ENCODE assay signal across 14 mouse cellular contexts in genomic region chr8:85365176-85365575, GRCm38 (mm10). TPM values are rescaled to one million over a fixed set of nuclear protein-coding genes. Genes with fewer than 3 reads are reported as not detected.
DNase-seq lines count a peak whose midpoint lies in the region; ATAC-seq and TF ChIP-seq lines count a peak whose summit lies in the region.
"Had no signal": no experiment of that assay in that cellular context is flagged by ENCODE, and none has a peak within 500 bp of the region (broad histone marks: within the 10 kb centered on the region; RNA-seq: fewer than 3 reads in every experiment).

No protein-coding gene starts in this region.

- H3K4me2 ChIP-seq in stomach, embryonic 14.5 days (replicated peaks; ENCODE audit: low read depth, low read length) = no peak overlapping the region
- no peak overlapping the region for H3K4me2 ChIP-seq in stomach, postnatal 0 days (replicated peaks; ENCODE audit: low read depth)
- no peak overlapping the region for H3K4me2 ChIP-seq in stomach, embryonic 15.5 days
- H3K4me2 ChIP-seq: neural tube, embryonic 15.5 days had no signal

- no peak for TF ChIP-seq CTCF in stomach, postnatal 0 days (IDR thresholded peaks at IDR 0.05; ENCODE audit: low read depth)

- no peaks in the 10 kb centered on the region for H3K27me3 ChIP-seq in stomach, embryonic 14.5 days (ENCODE audit: control insufficient read depth, insufficient read depth, low read length)
- H3K27me3 ChIP-seq in stomach, postnatal 0 days (ENCODE audit: control insufficient read depth, insufficient read depth, low read length) = no peaks in the 10 kb centered on the region
- no peaks in the 10 kb centered on the region for H3K27me3 ChIP-seq in stomach, embryonic 15.5 days (replicated peaks)
- H3K27me3 ChIP-seq: neural tube, embryonic 15.5 days had no signal

- H3K36me3 ChIP-seq in stomach, embryonic 14.5 days (ENCODE audit: control insufficient read depth, insufficient read depth, low read length) = no peaks in the 10 kb centered on the region
- no peaks in the 10 kb centered on the region for H3K36me3 ChIP-seq in stomach, postnatal 0 days (ENCODE audit: control insufficient read depth, insufficient read depth, low read length)
- H3K36me3 ChIP-seq in stomach, embryonic 15.5 days = no peaks in the 10 kb centered on the region
- H3K36me3 ChIP-seq: neural tube, embryonic 15.5 days had no signal

- no peak for TF ChIP-seq EP300 in stomach, postnatal 0 days (optimal IDR thresholded peaks at IDR 0.05)

- WGBS in stomach, embryonic 14.5 days = 46% methylated on average over 6 of the region's 6 CpGs
- WGBS in stomach, postnatal 0 days = 46% methylated on average over 6 of the region's 6 CpGs
- 47% methylated on average over 6 of the region's 6 CpGs for WGBS in stomach, embryonic 15.5 days

- intact Hi-C loops in heart, postnatal 25 days (cut with DNase I) = loop anchor here (2.0 kb wide), 1 partner anchor 16 kb away; no protein-coding TSS in a partner anchor

- no peaks in the 10 kb centered on the region for H3K4me1 ChIP-seq in stomach, embryonic 14.5 days (ENCODE audit: control insufficient read depth, insufficient read depth, low read length)
- no peaks in the 10 kb centered on the region for H3K4me1 ChIP-seq in stomach, postnatal 0 days (replicated peaks; ENCODE audit: control insufficient read depth, insufficient read depth)
- H3K4me1 ChIP-seq in stomach, embryonic 15.5 days = no peaks in the 10 kb centered on the region
- H3K4me1 ChIP-seq: neural tube, embryonic 15.5 days had no signal

- no peak for DNase-seq in stomach, postnatal 0 days (ENCODE audit: low spot score)
- peak; percentile 68 to 82 for DNase-seq in heart, adult 18-20 months
- peak; percentile 22 for DNase-seq in heart, postnatal 25 days (ENCODE audit: low spot score)
- no peak for DNase-seq in adrenal gland, postnatal 25 days
- DNase-seq in frontal cortex, postnatal 25 days (ENCODE audit: low spot score in 2 of 2) = no peak
- DNase-seq in T-cell, adult 2 months (ENCODE audit: low spot score) = no peak
- DNase-seq: kidney, postnatal 4 days; thymus, postnatal 25 days had no signal

- peak overlapping the region; percentile 33; the same call in 1 of the 2 replicates for H3K27ac ChIP-seq in stomach, embryonic 14.5 days (ENCODE audit: low read length)
- H3K27ac ChIP-seq in stomach, postnatal 0 days (replicated peaks) = no peak overlapping the region
- H3K27ac ChIP-seq in stomach, embryonic 15.5 days = no peak overlapping the region
- H3K27ac ChIP-seq: hindbrain, postnatal 0 days; neural tube, embryonic 15.5 days had no signal

- no peaks in the 10 kb centered on the region for H3K9me3 ChIP-seq in stomach, embryonic 14.5 days (ENCODE audit: control insufficient read depth, low read depth, low read length)
- no peaks in the 10 kb centered on the region for H3K9me3 ChIP-seq in stomach, postnatal 0 days (ENCODE audit: control insufficient read depth, low read length)
- no peaks in the 10 kb centered on the region for H3K9me3 ChIP-seq in stomach, embryonic 15.5 days
- H3K9me3 ChIP-seq: megakaryocyte, embryonic 14.5 days; neural tube, embryonic 15.5 days had no signal

- H3K4me3 ChIP-seq in stomach, embryonic 14.5 days (ENCODE audit: low read depth, low read length) = no peak overlapping the region
- H3K4me3 ChIP-seq in stomach, postnatal 0 days (ENCODE audit: low read depth, low read length) = no peak overlapping the region
- no peak overlapping the region for H3K4me3 ChIP-seq in stomach, embryonic 15.5 days (replicated peaks)
- H3K4me3 ChIP-seq: megakaryocyte, embryonic 14.5 days; neural tube, embryonic 15.5 days had no signal

- no peak for ATAC-seq in stomach, embryonic 14.5 days (ENCODE audit: insufficient number of reproducible peaks, insufficient read depth, low FRiP score, low read depth)
- ATAC-seq in stomach, postnatal 0 days (ENCODE audit: low FRiP score, low TSS enrichment) = no peak
- ATAC-seq in stomach, embryonic 15.5 days (ENCODE audit: insufficient read depth, low FRiP score, low read depth) = peak; percentile 22; the same call in 1 of the 2 replicates
- ATAC-seq: activated CD4-positive, CD25-positive, alpha-beta regulatory T cell, adult 4 months; hindbrain, postnatal 0 days had no signal

- no peak overlapping the region for H3K9ac ChIP-seq in stomach, embryonic 14.5 days (replicated peaks; ENCODE audit: low read depth, low read length)
- H3K9ac ChIP-seq in stomach, postnatal 0 days (ENCODE audit: low read length) = no peak overlapping the region
- H3K9ac ChIP-seq in stomach, embryonic 15.5 days = no peak overlapping the region
- H3K9ac ChIP-seq: neural tube, embryonic 15.5 days had no signal

RNA-seq across cellular contexts. Expression of gene Mylk3, which starts 21.0 kb away (rescaled TPM):
- 0.55 and 0.95 TPM in 2 replicates for polyA plus RNA-seq in stomach, embryonic 14.5 days (2014; fragmentation: Nextera tagmentation; extraction: Ambion mirVana)
- 0.10 and 0.13 TPM in 2 replicates for polyA plus RNA-seq in stomach, postnatal 0 days (2015; fragmentation: Nextera tagmentation; extraction: Ambion mirVana)
- 100 to 1,000 TPM; 473 to 486 TPM for total RNA-seq in heart, adult 18-20 months (2021)
- total RNA-seq in heart, postnatal 25 days (2021) = 100 to 1,000 TPM; 367 to 440 TPM
- 5.6 and 7.2 TPM in 2 replicates for polyA plus RNA-seq in stomach, embryonic 15.5 days (2015; fragmentation: Nextera tagmentation; extraction: Ambion mirVana)
- 0.61 TPM in 1 of 2 replicates, not detected in the other for total RNA-seq in adrenal gland, postnatal 25 days (2021)
- polyA plus RNA-seq: activated CD4-positive, CD25-positive, alpha-beta regulatory T cell, adult 4 months had no signal

Comparison
In these comparisons a context has a peak if more than half of its experiments do, and no peak if none do; other contexts are left out.
1. DNase-seq: peak in heart, adult 18-20 months (2 of 2) and heart, postnatal 25 days (single experiment); none in stomach, postnatal 0 days (single experiment), adrenal gland, postnatal 25 days (single experiment), frontal cortex, postnatal 25 days (0 of 2) and T-cell, adult 2 months (single experiment).
2. RNA of gene Mylk3, which starts 21.0 kb away (total RNA-seq): 473 to 486 TPM in heart, adult 18-20 months and 367 to 440 TPM in heart, postnatal 25 days; 0.61 TPM in adrenal gland, postnatal 25 days; every median in the first group is over 100 times any median in the second.